Mouse (Mus musculus): ENCODE data around the gene Pgk1. TPM values are rescaled to one million over a fixed set of nuclear protein-coding genes. Genes with fewer than 3 reads are reported as not detected.

Gene Pgk1
- polyA plus RNA-seq, 1 experiment from 2014 or later = 290 TPM

Other genes starting within 250 kb of the Pgk1 start
- gene Magt1, start 175.2 kb upstream of the Pgk1 start, polyA plus RNA-seq (2015; fragmentation: Nextera tagmentation; extraction: Ambion mirVana) = 74.3 and 79.6 TPM in 2 replicates
- 412 and 422 TPM in 2 replicates for gene Cox7b, start 171.4 kb upstream of the Pgk1 start, polyA plus RNA-seq (2015; fragmentation: Nextera tagmentation; extraction: Ambion mirVana)
- gene Atp7a, start 159.8 kb upstream of the Pgk1 start, polyA plus RNA-seq (2015; fragmentation: Nextera tagmentation; extraction: Ambion mirVana) = 22.5 and 24.8 TPM in 2 replicates
- gene Tlr13, start 43.9 kb upstream of the Pgk1 start, polyA plus RNA-seq (2015; fragmentation: Nextera tagmentation; extraction: Ambion mirVana) = 1.0 and 1.1 TPM in 2 replicates
- 10.6 and 10.9 TPM in 2 replicates for gene Taf9b, start 34.1 kb downstream of the Pgk1 start, polyA plus RNA-seq (2015; fragmentation: Nextera tagmentation; extraction: Ambion mirVana)
- not detected in 2 replicates for gene Fnd3c2, start 68.3 kb downstream of the Pgk1 start, polyA plus RNA-seq (2015; fragmentation: Nextera tagmentation; extraction: Ambion mirVana)

Measured in stomach, embryonic 15.5 days (tissue).